Mouse (Mus musculus): ENCODE measurements at regions not wholly inside any gene's neighbourhood (a gene's known extent, or its start where the extent isn't known, plus 50 kb on each side); places are given as distances from the start of the nearest gene placed in this dataset.

GRCm38 (mm10) chr14:12931668-12932384 lies 108.9 kb upstream of the Cadps start:
- TF ChIP-seq POLR2A (IDR thresholded peaks at IDR 0.05; ENCODE audit: borderline replicate concordance, extremely low read depth, insufficient read depth, insufficient read length, poor library complexity, severe bottlenecking) (no peak), CTCF (IDR thresholded peaks at IDR 0.05; ENCODE audit: borderline replicate concordance, extremely low read depth, insufficient read depth, insufficient read length) (no peak)

Data from brain, embryonic 14.5 days (tissue).